Mouse (Mus musculus): Measurements from ENCODE around the gene Cib4. TPM values are rescaled to one million over a fixed set of nuclear protein-coding genes. Genes with fewer than 3 reads are reported as not detected.
A peak's percentile ranks its signal among the peaks of the same experiment; 100 is the strongest.

The Cib4 gene
- total RNA-seq, 1 experiment from 2014 or later, result 1.4 TPM

- DNase-seq, result no peak
These were observed 26.2 kb upstream of the Cib4 start for GRCm38 (mm10) chr5:30571820-30572219.

GRCm38 (mm10) chr5:30568479-30568878, 22.8 kb upstream of the Cib4 start:
- no peak for DNase-seq

GRCm38 (mm10) chr5:30559986-30560493, 14.4 kb upstream of the Cib4 start:
- peak; percentile 35 for DNase-seq

- no peak for DNase-seq
These were observed 13.8 kb upstream of the Cib4 start for GRCm38 (mm10) chr5:30559421-30559820.

GRCm38 (mm10) chr5:30556284-30556683, 10.6 kb upstream of the Cib4 start:
- no peak for DNase-seq

- peak; percentile 72 for DNase-seq
These were observed 9.3 kb upstream of the Cib4 start for GRCm38 (mm10) chr5:30554981-30555380.

- DNase-seq, result peak; percentile 74
These were observed 8.3 kb upstream of the Cib4 start for GRCm38 (mm10) chr5:30553936-30554335.

GRCm38 (mm10) chr5:30552006-30552405, 6.4 kb upstream of the Cib4 start:
- peak; percentile 70 for DNase-seq

- peak; percentile 93 for DNase-seq
These were observed 5.5 kb upstream of the Cib4 start for GRCm38 (mm10) chr5:30551022-30551638.

- peak; percentile 87 for DNase-seq
These were observed 4.8 kb upstream of the Cib4 start for GRCm38 (mm10) chr5:30550334-30551021.

GRCm38 (mm10) chr5:30548681-30549080, 3.0 kb upstream of the Cib4 start:
- peak; percentile 63 for DNase-seq

- peak; percentile 64 for DNase-seq
These were observed 9.5 kb downstream of the Cib4 start for GRCm38 (mm10) chr5:30536051-30536570.

GRCm38 (mm10) chr5:30534637-30535036, 11.0 kb downstream of the Cib4 start:
- no peak for DNase-seq

GRCm38 (mm10) chr5:30528906-30529305, 16.7 kb downstream of the Cib4 start:
- DNase-seq, result no peak

- DNase-seq, result no peak
These were observed 18.5 kb downstream of the Cib4 start for GRCm38 (mm10) chr5:30527129-30527528.

GRCm38 (mm10) chr5:30525920-30526836, 19.5 kb downstream of the Cib4 start:
- peak; percentile 25 for DNase-seq

GRCm38 (mm10) chr5:30524213-30524612, 21.4 kb downstream of the Cib4 start:
- no peak for DNase-seq

- DNase-seq, result no peak
These were observed 22.5 kb downstream of the Cib4 start for GRCm38 (mm10) chr5:30523131-30523530.

GRCm38 (mm10) chr5:30522406-30522805, 23.2 kb downstream of the Cib4 start:
- DNase-seq, result no peak

- peak; percentile 77 for DNase-seq
These were observed 25.4 kb downstream of the Cib4 start for GRCm38 (mm10) chr5:30520214-30520732.

- no peak for DNase-seq
These were observed 26.1 kb downstream of the Cib4 start for GRCm38 (mm10) chr5:30519494-30519893.

GRCm38 (mm10) chr5:30518547-30518946, 27.1 kb downstream of the Cib4 start:
- no peak for DNase-seq

Data from adrenal gland, postnatal 14 days (tissue).